Mouse (Mus musculus) adrenal gland, adult 2 months (tissue): ENCODE measurements around the gene Dazap2. TPM values are rescaled to one million over a fixed set of nuclear protein-coding genes. Genes with fewer than 3 reads are reported as not detected.
A peak's percentile ranks its signal among the peaks of the same experiment; 100 is the strongest.

Experiments used
- DNase-seq: peaks from one replicate; pipeline ENCODE4 v3.0.0; 2021
- polyA plus RNA-seq: library from polyadenylated mRNA; depleted of rRNA; stranded (reverse); fragments of >200 nt; gene quantifications from 2 replicates; pipeline ENCODE4 v1.2.3, GENCODE M21; 2012
- total RNA-seq, 2 experiments: library from RNA; stranded (reverse); gene quantifications; 2 replicates each; pipeline ENCODE4 v1.2.3; 2021

The Dazap2 gene
- total and polyA plus RNA-seq, 3 experiments: 211 to 1,091 (median 277) TPM

DNA sequence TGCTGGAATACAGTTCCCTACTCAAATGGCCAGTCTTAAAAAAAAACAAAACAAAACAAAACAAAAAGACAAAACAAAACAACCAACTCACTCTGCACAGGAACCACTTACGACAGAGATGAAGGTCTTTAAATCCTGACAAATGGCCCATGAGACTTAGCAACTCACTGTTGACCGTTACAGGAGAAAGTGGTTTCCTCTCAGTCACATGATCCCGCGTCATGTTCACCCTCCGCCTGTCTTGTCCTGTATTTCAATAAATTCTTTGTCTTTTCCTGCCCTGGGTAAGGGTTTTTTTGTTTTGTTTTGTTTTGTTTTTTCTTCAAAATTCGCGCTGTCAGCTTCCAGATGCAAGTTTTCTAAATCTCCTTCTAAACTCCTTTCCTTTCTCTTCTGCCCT lies 3.2 kb upstream of the Dazap2 start:
- no peak for DNase-seq

DNA sequence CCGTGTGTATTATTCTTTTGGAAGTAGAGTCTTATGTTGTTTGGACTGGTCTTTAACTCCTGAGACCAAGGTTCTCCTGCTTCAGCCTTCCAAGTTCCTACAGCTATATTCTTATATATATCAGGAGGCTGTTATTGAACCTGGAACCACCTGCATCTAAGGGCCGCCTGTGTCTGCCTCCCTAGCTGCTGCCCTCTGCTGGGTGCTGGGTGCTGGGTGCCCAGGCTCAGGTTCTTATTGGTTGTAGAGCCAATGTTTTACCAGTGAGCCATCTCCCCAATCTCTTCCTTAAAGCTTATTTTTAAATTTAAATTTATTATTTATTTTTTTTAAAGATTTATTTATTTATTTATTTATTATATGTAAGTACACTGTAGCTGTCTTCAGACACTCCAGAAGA lies 2.7 kb upstream of the Dazap2 start:
- no peak for DNase-seq

DNA sequence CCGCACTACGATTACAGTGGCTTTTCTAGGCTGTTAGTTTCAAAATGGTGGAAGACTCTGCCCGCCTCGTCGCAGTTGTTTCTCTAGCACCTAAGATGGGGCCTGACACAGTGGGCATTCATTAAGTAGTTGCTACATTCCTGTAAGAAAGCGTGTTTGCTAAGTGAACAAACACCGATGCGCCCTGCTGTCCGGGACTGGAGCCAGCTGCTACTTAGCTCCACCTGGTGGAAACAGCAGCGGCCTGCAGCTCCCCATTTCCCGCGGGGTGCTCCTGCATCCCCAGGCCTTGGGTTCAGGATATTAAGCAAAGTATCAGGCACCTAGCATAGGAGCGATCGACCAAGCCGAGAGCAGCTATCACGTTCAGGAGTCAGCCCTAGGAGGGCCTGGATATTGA lies 1.6 kb upstream of the Dazap2 start:
- peak; percentile 86 for DNase-seq

DNA sequence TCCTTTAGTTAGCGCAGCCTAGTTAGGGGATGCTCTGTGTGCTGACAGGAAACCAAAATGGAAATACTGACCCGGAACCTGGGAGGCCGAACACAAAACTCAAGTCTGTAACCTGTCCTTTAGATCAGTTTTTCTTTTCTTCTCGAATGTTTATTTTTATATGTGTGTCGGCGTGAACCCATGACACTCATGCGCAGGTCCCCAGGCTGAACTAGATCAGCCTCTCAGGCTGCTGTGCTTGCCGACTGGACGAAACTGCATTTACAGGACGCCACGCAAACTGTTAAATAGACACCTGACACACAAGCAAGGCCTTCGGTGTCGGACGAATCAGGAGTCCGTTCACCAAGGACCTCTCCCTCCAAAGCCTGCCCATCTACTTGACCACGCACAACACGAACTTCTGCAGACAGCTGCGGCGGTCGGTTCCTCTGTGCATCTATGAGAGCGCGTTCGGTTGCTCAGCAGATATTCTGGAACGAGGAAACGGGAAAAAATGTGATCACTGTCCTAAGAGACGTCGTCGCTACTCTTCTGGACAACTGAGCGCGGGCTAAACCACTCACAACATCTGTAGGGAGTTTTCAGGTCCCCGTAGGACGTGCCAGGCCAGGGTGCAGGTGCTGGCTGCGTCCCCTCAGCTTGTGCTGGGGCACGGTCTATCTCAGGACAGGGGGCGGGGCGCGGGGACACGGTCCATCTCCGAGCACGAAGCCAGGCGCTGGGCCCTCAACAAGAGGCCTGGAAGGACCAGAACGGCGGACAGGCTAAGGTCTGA lies 742 bp upstream of the Dazap2 start:
- no peak for DNase-seq

DNA sequence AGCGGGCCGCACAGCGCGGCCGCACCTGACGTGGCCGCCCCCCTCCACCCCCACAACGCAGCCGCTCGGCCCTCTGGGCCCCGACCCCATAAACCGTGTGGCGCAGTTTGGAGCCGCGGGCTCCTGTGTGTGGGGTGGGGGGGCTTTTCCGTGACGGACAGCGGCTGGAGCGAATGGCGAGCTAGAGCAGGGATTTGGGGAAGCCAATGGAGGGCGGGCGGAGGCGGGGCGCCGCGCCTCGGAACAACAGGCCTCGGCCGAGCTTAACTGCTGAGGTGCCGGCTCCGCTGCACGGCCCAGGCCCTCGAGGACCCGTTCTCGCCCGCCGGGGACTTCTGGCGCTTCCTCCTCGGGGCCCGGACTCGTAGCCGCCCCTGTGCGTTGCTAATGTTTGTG lies 674 bp downstream of the Dazap2 start:
- DNase-seq: peak; percentile 93

DNA sequence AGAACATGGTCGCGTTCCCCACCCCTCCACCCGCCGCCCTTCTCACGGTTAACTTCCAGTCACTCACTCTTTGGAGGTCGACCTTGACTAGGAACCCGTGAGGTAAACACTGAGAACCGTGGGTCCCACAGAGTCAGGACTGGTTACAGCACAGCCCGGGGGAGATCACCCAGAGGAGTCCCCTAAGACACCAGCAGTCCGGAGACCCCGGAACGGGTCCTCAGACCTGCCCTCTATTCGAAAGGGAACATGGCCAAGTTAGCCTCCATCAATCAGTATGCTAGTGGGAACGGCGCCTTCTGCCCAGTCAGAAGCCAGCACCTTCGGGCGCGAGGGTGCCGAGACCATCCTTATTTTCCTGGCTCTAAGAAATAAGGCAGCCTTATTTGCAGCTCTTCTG lies 1.1 kb downstream of the Dazap2 start:
- no peak for DNase-seq

DNA sequence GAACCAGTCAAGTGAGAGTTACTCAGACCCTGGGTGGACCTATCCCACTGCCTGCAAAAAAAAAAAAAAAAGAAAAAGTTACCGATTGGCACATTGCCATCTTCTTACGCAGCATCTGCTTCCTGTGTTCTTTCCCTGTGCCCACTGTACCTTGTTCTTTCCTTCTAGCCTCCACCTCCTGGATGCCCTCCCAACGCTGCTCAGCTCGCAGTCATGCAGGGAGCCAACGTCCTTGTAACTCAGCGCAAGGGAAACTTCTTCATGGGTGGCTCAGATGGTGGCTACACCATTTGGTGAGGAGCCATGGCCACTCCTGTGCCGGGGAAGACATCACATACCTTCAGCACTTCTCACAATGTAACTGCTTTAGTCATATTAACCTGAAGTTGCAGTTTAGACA lies 4.1 kb downstream of the Dazap2 start:
- peak; percentile 29 for DNase-seq

DNA sequence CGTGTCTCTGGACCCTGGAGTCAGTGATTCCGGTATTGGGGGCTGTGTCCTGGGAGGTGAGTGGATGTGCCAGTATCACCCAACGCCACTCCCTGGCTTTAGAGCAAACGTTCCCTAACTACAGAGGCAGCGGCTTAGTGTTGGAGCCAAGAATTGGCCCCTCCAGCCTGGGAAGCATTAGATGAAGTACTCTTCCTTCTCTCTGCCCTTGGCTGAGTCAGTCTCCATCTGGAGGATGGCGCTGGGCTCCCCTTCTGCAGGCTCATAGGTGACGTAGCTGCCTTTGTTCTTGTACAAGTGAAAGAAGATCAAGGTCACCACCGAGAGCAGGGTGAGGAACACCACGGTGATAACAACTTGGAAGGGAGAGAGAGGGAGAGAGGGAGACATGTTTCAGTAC lies 6.5 kb downstream of the Dazap2 start:
- peak; percentile 77 for DNase-seq

DNA sequence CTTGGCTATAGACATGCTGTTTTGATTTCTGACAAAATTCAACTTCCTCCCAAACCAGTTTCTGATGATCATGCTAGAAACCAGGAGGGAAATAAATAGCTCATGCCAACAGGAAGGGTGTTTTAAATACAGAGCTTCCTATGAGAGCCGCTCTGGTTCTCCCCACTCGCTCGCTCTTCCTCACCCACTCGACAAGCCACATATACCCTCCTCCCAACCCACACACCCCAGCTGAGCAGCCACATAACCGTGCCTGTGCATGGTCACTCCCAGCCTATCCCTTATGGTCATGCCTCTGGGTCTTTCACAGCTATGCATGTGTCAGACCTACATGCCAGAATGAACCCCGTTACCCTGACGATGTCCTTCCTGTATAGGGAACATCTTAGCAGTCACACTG lies 7.0 kb downstream of the Dazap2 start:
- DNase-seq: no peak

DNA sequence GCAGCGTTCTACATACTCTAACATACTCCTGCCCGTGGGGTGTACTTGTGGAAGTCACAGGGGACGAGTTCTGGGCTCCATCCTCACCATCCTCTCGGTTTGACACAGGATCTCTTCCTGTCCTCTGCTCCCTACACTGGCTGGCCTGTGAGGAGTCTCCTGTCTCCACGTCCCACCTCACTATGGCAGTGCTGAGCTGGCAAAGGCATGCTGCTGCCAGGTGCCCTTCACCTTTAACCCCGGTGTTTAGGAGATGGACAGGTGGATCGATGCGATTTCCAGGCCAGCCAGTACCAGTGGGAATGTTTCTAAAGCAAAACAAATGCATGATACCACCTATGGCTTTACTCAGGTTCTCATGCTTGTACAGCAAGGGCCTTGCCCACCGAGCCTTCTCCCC lies 8.6 kb downstream of the Dazap2 start:
- DNase-seq: no peak

DNA sequence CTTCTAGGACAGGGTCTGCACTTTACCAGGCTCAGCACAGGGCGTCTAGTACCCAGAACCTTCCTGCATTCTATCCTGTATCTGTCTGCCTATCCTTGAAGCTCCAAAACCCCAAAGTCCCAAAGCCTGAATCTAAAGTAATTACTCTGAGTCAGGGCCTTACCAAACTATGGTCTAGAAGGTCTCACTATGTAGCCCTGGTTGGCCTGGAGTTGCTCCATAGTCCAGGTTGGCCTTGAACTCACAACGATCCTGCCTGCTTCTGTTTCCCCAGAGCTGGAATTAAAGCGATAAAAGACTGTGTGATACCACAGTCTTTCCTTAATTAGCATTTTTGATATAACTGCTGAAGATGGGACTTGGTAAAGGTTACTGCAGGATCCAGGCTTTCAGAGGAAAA lies 9.3 kb downstream of the Dazap2 start:
- peak; percentile 67 for DNase-seq

DNA sequence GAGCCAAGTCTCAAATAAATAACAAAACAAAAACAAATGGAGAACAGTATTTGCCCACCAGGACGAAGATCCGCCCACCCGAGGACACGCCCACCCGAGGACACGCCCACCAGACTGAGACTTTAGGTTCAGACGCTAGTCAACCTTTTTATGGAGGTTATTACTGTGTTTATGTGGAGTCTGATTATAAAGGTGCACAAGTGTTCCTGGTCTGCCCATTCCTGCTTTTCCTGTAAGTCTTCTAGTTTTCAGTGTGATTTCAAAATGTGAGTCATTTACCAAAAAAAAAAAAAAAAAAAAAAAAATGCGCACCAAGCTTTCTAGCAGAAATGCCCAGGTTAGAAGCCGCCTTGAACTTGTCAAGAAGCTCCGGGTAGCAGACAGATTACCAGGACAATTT lies 12.1 kb downstream of the Dazap2 start:
- DNase-seq: no peak

DNA sequence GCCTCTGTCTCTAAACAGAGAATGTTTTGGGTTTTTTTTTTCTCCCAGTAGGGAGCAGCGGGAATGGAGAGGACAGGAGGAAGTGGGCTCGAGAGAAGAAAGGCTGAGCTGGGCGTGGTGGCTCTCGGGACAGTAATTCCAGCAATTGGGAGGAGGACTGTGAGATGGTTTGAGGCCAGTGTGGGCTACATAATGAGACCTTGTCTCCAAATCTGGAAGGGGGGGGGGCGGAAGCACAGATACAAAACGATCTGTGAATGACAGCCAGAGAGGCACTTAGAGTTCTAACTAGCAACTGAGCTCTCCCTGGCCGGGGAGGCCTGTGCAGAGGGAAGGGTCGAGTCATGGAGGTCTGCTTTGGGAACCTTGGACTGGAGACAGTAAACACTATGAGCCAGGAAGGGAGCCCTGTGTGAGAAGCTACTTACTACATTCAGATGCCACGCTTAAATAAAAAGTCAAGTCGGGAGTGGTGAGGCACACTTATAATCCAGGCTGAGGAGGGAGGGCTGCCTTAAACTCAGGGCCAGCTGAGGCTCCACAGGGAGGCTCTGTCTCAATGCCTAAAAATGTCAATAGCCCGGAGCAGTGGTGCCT lies 12.7 kb downstream of the Dazap2 start:
- DNase-seq: no peak

DNA sequence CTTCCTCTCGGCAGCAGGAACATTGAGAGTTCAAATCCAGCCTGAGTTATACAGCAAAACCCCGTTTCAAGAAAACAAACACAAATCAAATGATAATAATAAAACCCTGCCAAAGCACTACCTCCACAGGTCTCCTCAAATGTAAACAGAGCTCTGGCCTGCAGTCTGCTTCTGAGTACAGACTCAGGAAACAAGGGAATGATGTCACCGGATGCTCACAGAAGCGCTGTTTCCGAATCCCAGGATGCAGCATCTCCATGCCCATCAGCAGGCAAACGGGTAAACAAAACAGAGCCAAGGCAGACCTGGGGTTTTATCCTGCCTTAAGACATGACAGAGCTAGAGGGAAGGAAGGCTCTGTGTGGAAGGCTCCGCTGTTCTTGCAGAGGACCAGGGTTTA lies 13.6 kb downstream of the Dazap2 start:
- no peak for DNase-seq

DNA sequence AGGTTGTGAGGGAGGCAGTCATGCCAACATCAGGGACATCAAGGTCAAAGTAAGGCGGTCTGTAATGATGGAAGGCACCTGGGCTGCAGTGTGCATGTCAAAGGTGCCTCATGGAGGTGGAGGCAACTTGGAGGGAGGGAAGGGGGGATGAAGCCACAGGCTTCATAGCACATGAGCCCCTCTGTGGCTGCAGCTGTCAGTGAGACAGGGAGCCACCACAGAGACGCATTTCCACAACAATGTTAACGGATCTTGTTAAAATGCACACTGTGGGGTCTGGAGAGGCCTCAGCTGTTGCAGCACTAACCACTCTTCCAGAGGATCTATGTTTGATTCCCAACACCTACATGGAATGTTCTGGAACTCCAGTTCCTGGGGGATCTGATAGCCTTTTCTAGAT lies 15.0 kb downstream of the Dazap2 start:
- no peak for DNase-seq

DNA sequence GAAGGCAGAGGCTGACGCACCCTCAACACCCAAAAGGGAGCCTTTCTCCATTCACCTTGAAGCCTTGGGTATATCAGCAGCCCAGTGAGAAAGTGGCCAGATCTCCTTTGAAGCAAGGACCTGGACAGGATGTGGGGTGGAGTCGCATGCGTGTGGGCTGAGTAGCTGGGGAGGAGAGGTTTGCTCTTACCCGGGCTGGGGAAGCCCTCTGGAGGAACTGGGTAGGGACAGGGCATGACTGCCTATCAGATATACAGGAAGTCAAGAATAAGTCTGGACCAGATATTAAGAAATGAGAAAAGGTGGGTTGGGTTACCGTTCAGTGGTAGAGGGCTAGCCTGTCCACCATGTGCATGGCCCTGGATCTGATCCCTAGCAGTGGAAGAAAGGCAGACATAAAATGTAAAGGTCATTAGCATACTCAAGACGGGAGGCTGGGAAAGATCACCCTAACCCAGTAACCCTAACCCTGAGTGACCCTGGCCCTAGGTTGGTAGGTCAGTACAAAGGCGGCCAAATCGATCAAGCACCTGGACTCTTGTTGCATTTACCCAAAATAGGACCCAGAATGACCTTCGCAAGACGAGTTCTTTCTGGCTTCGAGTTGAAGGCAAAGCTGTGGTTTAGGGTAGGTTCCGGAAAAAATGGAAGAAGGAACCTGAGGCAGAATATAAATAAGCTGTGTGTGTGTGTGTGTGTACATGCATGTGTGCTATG lies 16.5 kb downstream of the Dazap2 start:
- no peak for DNase-seq

DNA sequence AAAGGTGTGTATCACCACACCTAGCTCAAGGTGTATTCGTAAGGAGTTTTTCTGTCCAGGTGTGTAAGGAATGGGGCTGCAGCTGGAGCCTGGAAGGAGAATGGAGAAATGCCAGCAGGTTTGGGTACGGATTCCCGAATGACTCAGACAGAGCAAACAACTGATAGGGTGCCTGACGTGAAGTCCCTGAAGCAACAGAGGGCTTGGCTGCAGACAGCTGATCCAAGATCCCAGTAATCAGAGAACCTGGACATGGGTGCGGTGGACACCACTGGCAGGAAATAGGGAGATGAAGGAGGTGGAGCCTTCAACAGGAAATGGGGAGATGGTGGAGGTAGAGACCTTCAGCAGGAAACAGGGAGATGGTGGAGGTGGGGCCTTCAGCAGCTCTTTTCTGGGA lies 17.2 kb downstream of the Dazap2 start:
- DNase-seq: peak; percentile 47

DNA sequence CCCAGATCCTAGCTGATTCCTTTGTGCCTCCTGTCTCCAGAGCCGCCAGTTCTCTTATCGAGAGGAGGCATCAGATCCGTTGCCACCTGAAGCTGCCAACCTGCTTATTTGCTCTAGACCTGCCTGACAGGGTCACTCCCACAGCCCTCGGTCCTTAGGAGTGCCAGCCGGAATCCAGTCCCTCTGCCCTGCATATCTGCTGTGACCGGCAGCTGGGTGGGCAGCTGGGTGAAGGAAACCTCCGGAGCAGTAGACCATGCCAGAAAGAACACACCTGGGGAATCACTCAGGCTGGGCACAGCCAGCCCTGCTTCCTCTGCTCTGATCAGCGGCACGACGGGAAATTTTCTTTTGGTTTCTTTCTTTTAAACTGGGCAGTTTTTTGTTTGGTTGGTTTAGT lies 18.2 kb downstream of the Dazap2 start:
- DNase-seq: no peak

DNA sequence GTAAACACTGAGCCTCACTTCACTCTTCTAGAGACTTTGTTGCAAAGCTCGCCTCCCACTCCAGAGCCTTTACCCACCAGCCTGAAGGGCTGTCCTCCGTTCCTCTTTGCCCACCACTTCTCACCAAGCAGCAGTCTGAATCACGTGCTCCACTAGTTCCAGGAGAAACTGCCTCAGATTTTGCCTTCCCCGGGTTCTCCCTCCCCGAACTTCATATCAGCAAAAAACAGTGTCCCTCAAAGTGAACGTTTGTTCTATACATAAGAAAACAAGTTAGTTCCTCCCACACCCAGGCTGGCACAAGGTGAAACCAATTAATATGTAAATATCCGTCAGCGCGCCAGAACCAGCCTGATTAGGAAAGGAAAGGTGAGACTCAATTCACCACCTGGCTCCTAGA lies 20.1 kb downstream of the Dazap2 start:
- DNase-seq: no peak

DNA sequence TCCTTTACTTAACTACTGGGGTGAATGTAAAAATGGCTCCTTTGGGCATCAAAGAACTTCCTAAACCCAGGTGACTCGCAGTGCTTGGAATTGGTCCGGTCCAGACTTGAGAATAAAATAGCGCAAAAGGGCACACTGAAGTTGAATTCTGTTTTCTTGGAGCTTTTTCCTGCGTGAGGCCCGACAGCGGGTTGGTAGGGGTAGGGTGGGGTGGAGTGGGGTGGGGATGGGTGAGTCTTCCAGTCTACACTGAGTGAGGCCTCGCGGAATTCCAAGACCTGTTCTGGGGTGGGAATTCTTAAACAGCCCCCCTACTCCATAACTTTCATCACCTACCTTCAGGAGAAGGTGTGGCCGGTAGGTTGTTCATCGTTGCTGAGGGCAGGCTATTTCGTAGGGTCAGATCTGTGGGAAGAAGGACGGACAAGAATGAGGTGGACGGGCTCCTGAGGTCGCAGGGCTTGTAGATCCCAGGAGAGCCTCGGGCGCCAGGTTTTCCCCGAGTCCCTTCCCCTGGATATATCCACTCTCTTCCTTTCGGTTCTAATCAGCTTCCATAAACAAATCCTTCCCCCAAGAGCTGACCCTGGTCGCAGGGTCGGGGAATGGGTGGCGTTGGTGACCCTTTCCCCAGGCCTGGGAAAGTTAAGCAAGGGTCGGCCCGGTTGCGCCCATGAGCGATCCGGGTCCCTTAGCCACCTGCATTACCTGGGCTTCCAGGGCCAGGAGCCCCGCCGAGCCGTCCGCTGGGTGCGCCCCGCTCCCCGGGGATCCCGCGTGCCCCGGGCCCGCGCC lies 20.9 kb downstream of the Dazap2 start:
- peak; percentile 16 for DNase-seq

DNA sequence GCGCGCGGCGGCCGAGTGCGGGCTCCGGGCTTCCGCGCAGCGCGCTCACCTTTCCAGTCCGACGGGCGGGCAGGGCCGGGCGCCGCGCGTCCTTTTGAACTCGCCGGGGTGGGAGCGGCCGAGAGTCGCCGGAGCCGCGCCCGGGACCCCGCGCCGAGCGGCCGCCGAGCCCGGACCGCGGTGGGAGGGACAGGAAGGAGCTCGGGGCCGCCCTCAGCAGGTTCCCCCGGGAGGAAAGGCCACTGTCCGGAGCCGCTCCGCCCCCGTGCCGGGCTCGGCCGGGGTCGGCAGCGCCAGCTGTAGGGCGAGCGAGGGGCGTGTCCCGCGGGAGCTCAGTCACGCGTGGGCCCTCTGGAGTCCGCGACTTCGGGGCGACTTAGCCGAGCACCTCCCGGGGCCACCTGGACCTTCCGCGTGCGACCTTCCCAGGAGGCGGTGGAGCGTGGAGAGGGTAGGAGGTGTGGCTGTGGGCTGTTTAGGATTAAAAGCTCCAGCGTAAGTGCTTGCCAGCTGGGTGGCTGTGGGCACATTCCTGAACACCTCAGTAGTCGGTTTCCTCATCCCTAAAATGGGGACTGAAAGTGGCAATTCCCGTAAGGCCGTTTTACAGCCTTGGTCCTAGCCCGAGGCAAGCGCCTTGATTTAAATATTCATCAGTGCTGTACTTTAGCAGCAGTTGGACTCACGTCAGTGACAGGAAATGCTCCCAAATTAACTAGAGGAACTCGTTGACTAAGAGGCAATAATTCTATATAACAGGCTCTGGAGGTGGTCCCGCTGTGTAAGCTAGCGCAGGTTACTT lies 21.8 kb downstream of the Dazap2 start, which contains the start of gene Smagp:
Smagp (minus strand) TSS at position 241 of the 802 bp plus-strand sequence.
- peak; percentile 83 for DNase-seq

DNA sequence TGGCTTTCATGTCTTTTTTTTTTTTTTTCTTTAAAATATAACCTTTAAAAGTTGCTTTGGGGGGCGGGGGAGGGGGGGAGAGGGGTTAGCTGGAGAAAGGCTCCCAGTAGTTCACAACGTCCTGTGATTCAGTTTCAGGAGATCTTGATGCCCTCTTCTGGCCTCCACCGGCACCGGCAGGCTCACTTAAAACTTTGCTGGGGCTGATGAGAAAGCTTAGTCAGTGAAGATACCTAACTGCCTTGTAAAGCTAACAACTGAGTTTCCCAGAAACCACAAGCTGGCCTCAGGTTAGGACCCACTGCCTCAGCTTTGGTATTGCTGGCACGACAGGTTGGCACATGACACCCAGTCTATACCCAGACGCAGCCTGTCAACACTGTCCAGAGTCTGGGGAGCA lies 22.5 kb downstream of the Dazap2 start:
- DNase-seq: peak; percentile 81
